Mouse (Mus musculus): ENCODE results near the gene Dip2c. TPM values are rescaled to one million over a fixed set of nuclear protein-coding genes. Genes with fewer than 3 reads are reported as not detected.

Gene Dip2c
- total and polyA plus RNA-seq, 3 experiments: not detected

DNA sequence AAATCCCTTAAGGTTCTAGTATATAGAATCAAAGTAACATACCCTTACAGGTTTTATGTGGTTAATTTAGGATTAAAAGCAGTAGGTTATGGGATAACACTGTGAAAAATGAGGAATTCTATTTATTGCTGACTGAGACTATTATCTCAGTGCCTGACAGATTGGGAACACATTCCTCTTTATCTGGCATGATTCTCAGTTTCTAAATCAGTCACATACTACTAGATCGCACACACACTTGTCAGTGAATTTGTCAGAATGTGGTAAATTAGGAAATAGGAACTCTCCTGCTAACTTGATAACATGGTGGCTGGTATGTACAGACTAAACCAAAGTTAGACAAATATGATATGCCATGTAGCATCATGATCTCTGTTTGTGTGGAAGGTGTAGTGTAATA is 334.9 kb downstream of the Dip2c start:
- Histone ChIP-seq H3K79me2 (ENCODE audit: control insufficient read depth, insufficient read depth, low read length, poor library complexity) (no peaks in the 10 kb centered on the region), H3K36me3 (ENCODE audit: control insufficient read depth in 1 of 2, insufficient read depth in 2 of 2, low read length in 2 of 2) (no peaks in the 10 kb centered on the region), H3K27ac (ENCODE audit: control insufficient read depth, low read depth, low read length) (no peak overlapping the region), H3K9ac (ENCODE audit: control insufficient read depth, low read depth, low read length, poor library complexity, severe bottlenecking) (no peak overlapping the region), H3K4me3 (ENCODE audit: control insufficient read depth in 1 of 2, insufficient read depth in 1 of 2, low read depth in 2 of 2, low read length in 2 of 2) (no peak overlapping the region), H3K27me3 (ENCODE audit: control insufficient read depth in 1 of 2, insufficient read depth in 2 of 2, low read length in 2 of 2) (0 out of 4 replicates have a peak, but pooled peaks cover 0 to 2% of the 10 kb centered on the region in 2 experiments), H3K9me3 (replicated peaks; ENCODE audit: insufficient read depth, low read length) (no peaks in the 10 kb centered on the region), H3K4me1 (ENCODE audit: control insufficient read depth in 1 of 2, insufficient read depth in 2 of 2, low read length in 2 of 2) (no peaks in the 10 kb centered on the region)
- TF ChIP-seq ETS1 (IDR thresholded peaks at IDR 0.05; ENCODE audit: low read depth, low read length): no peak
- no peak for TF ChIP-seq SMC3 (IDR thresholded peaks at IDR 0.05; ENCODE audit: low read depth, low read length)
- TF ChIP-seq MAZ (IDR thresholded peaks at IDR 0.05; ENCODE audit: low read depth, low read length): no peak
- TF ChIP-seq TAL1 (IDR thresholded peaks at IDR 0.05; ENCODE audit: low read length): no peak
- TF ChIP-seq E2F4 (IDR thresholded peaks at IDR 0.05; ENCODE audit: borderline replicate concordance, low read depth, low read length): no peak
- no peak for DNase-seq (ENCODE audit: low read depth, low spot score)

GRCm38 (mm10) chr13:9632684-9633083 is 356.4 kb downstream of the Dip2c start:
- TF ChIP-seq GATA1 (IDR thresholded peaks at IDR 0.05; ENCODE audit: low read depth, low read length) (no peak), RCOR1 (IDR thresholded peaks at IDR 0.05; ENCODE audit: low read depth, low read length) (no peak), NRF1 (IDR thresholded peaks at IDR 0.05; ENCODE audit: insufficient read depth, low read depth, low read length, poor library complexity, severe bottlenecking) (no peak), CHD2 (IDR thresholded peaks at IDR 0.05; ENCODE audit: low read length) (no peak), CHD1 (IDR thresholded peaks at IDR 0.05; ENCODE audit: low read depth, low read length) (no peak), TBP (IDR thresholded peaks at IDR 0.05; ENCODE audit: low read depth, low read length) (no peak), ZKSCAN1 (IDR thresholded peaks at IDR 0.05; ENCODE audit: low read depth, low read length) (no peak), BHLHE40 (IDR thresholded peaks at IDR 0.05; ENCODE audit: borderline replicate concordance, low read depth, low read length) (no peak), MYB (IDR thresholded peaks at IDR 0.05; ENCODE audit: low read depth, low read length) (no peak), MAX (IDR thresholded peaks at IDR 0.05; ENCODE audit: low read length) (no peak), USF1 (IDR thresholded peaks at IDR 0.05; ENCODE audit: low read depth, low read length) (no peak), ZNF384 (IDR thresholded peaks at IDR 0.05; ENCODE audit: low read depth, low read length) (no peak), TAL1 (IDR thresholded peaks at IDR 0.05; ENCODE audit: low read length) (no peak)
- Histone ChIP-seq H3K79me2 (ENCODE audit: control insufficient read depth, insufficient read depth, low read length, poor library complexity) (no peaks in the 10 kb centered on the region), H3K27ac (ENCODE audit: control insufficient read depth, low read depth, low read length) (no peak overlapping the region), H3K9me3 (replicated peaks; ENCODE audit: insufficient read depth, low read length) (no peaks in the 10 kb centered on the region), H3K4me3 (ENCODE audit: control insufficient read depth in 1 of 2, insufficient read depth in 1 of 2, low read depth in 2 of 2, low read length in 2 of 2) (no peak overlapping the region), H3K36me3 (ENCODE audit: control insufficient read depth in 1 of 2, insufficient read depth in 2 of 2, low read length in 2 of 2) (no peaks in the 10 kb centered on the region; a peak in 1 of 4 replicates), H3K4me1 (ENCODE audit: control insufficient read depth in 1 of 2, insufficient read depth in 2 of 2, low read length in 2 of 2) (no peaks in the 10 kb centered on the region), H3K9ac (ENCODE audit: control insufficient read depth, low read depth, low read length, poor library complexity, severe bottlenecking) (no peak overlapping the region), H3K27me3 (ENCODE audit: control insufficient read depth in 1 of 2, insufficient read depth in 2 of 2, low read length in 2 of 2) (peaks cover 1 to 3% of the 10 kb centered on the region in 2 experiments; a peak in 2 of 4 replicates)
- DNase-seq (ENCODE audit: low read depth, low spot score): no peak
